Mouse (Mus musculus) spleen, adult 12 weeks (tissue): ENCODE results near the gene Camk2n1.

Experiments
- DNase-seq: peaks from one replicate; pipeline ENCODE4 v3.0.0; 2022; ENCODE audit warnings: low spot score

The Camk2n1 gene

GRCm38 (mm10) chr4:138465446-138465845 lies 11.3 kb downstream of the Camk2n1 start:
- DNase-seq, result no peak

GRCm38 (mm10) chr4:138466690-138467089 lies 12.6 kb downstream of the Camk2n1 start:
- DNase-seq, result no peak

- DNase-seq, result no peak
These were observed 13.3 kb downstream of the Camk2n1 start for GRCm38 (mm10) chr4:138467451-138467850.

- DNase-seq, result no peak
These were observed 15.0 kb downstream of the Camk2n1 start for GRCm38 (mm10) chr4:138469080-138469479.

- no peak for DNase-seq
These were observed 17.1 kb downstream of the Camk2n1 start for GRCm38 (mm10) chr4:138471241-138471640.

- no peak for DNase-seq
These were observed 25.5 kb downstream of the Camk2n1 start for GRCm38 (mm10) chr4:138479595-138479994.

GRCm38 (mm10) chr4:138480962-138481361 lies 26.8 kb downstream of the Camk2n1 start:
- DNase-seq, result no peak

GRCm38 (mm10) chr4:138482721-138483120 lies 28.6 kb downstream of the Camk2n1 start:
- DNase-seq, result no peak

- no peak for DNase-seq
These were observed 34.1 kb downstream of the Camk2n1 start for GRCm38 (mm10) chr4:138488241-138488640.

GRCm38 (mm10) chr4:138491088-138491487 lies 37.0 kb downstream of the Camk2n1 start:
- DNase-seq, result no peak

GRCm38 (mm10) chr4:138493161-138494001 lies 39.3 kb downstream of the Camk2n1 start:
- no peak for DNase-seq

- DNase-seq, result no peak
These were observed 40.8 kb downstream of the Camk2n1 start for GRCm38 (mm10) chr4:138494905-138495304.

- no peak for DNase-seq
These were observed 41.7 kb downstream of the Camk2n1 start for GRCm38 (mm10) chr4:138495775-138496174.

- DNase-seq, result no peak
These were observed 42.8 kb downstream of the Camk2n1 start for GRCm38 (mm10) chr4:138496746-138497520.

GRCm38 (mm10) chr4:138499856-138500645 lies 45.9 kb downstream of the Camk2n1 start:
- no peak for DNase-seq

- no peak for DNase-seq
These were observed 46.9 kb downstream of the Camk2n1 start for GRCm38 (mm10) chr4:138501048-138501447.

- no peak for DNase-seq
These were observed 50.6 kb downstream of the Camk2n1 start for GRCm38 (mm10) chr4:138504632-138505101.

- DNase-seq, result no peak
These were observed 51.2 kb downstream of the Camk2n1 start for GRCm38 (mm10) chr4:138505171-138505870.

- DNase-seq, result no peak
These were observed 53.8 kb downstream of the Camk2n1 start for GRCm38 (mm10) chr4:138507903-138508302.
